Mouse (Mus musculus): Measurements from ENCODE around the gene Acox3. TPM values are rescaled to one million over a fixed set of nuclear protein-coding genes. Genes with fewer than 3 reads are reported as not detected.
A peak's percentile ranks its signal among the peaks of the same experiment; 100 is the strongest.

The Acox3 gene
- polyA plus RNA-seq, 1 experiment from 2014 or later = 11.4 TPM

DNA sequence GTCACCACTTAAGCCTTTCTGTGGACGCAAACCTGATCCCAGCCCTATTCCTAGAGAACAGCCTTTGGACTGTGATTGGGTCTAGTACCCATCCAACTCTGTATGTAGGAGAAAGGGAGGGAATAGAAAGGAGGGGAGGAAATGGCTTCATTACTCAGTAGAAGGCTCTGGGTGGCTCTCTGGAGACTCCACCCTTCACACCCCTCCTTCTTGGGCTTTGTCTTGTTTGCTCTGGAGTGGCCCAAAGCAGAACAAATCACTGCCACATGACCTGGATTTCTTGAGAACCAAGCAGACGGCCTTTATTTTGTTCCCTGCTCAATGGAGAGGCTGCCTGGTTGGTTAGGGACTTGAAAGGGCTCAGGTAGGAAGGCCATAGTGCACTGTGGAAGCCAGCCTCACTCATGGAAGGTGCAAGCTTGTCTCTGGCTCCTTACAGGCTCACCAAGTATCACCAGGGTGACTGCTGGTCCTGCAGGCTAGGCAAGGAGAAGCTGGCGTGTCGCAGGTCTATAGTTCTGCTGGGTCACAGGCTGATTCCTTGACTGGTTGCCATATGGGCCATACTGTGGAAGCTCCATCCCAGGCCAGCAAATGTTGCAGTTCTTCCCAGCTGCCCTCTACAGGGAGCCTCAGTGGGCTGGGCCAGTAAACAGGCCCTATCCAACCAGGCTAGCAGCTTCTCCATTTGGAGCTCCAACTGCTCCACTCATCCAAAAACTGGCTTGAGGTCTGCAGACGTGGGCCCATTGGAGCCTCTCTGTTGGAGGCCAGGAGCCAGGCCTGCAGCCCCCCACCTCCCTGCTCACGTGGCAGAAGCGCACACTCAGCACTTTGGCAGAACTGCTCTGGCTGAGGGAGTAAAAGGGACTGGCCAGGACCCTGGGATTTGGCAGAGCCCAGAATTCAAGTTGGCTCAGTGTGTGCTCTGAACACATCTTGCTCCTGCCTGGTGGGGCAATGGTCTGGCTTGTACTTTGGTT, 30.7 kb upstream of the Acox3 start:
- no peak overlapping the region for H3K4me2 ChIP-seq
- no peak overlapping the region for H3K4me3 ChIP-seq (ENCODE audit: low read depth, low read length)
- H3K4me1 ChIP-seq (ENCODE audit: control insufficient read depth, insufficient read depth, low read length) = no peaks in the 10 kb centered on the region
- WGBS (ENCODE audit: insufficient replicate concordance) = 32% methylated on average over 7 of the region's 7 CpGs
- no peaks in the 10 kb centered on the region for H3K36me3 ChIP-seq (ENCODE audit: control insufficient read depth, insufficient read depth, low read length)
- ATAC-seq (replicated peaks; ENCODE audit: insufficient number of reproducible peaks, low FRiP score, low TSS enrichment) = no peak
- H3K9me3 ChIP-seq (replicated peaks; ENCODE audit: control insufficient read depth, low read length) = no peaks in the 10 kb centered on the region
- H3K27me3 ChIP-seq (ENCODE audit: control insufficient read depth, insufficient read depth, low read length) = no peaks in the 10 kb centered on the region
- H3K27ac ChIP-seq (ENCODE audit: low read depth, low read length) = no peak overlapping the region
- no peak overlapping the region for H3K9ac ChIP-seq (ENCODE audit: low read depth, low read length)

DNA sequence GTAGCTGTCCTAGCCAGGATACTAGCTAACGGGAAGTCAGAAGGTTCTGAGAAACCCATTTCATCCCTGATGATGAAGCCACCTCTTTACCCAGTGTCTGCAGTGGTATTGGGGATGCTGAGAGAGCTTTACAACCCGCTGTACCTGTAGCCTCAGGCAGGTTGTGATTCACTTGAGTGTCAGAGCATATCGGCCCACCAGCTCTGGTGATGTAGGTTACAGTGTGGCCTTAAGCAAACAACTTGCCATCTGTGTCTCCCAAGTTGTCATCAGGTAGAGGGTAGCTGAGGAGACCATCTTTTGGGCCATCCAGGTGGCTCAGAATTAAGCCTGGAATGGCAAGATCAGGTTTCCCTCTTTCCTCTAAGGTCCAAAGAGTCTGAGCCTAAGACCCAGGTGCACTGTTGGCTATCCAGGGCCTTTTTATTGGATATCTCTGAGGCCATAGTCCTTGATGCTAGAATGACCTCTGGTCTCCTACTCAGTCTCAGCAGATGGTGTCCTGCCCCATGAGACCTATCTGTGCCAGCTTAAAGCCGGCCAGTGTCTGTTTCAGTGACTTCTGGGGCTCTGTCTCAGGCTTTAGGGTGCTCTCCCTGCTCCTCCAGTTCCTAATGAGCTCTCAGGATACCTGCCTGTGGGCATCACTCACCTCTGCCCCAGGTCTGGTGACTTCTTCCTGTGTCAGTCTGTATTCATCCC, 29.9 kb upstream of the Acox3 start:
- H3K27me3 ChIP-seq (ENCODE audit: control insufficient read depth, insufficient read depth, low read length) = no peaks in the 10 kb centered on the region
- no peaks in the 10 kb centered on the region for H3K9me3 ChIP-seq (replicated peaks; ENCODE audit: control insufficient read depth, low read length)
- H3K4me1 ChIP-seq (ENCODE audit: control insufficient read depth, insufficient read depth, low read length) = peaks cover 3% of the 10 kb centered on the region
- no peak overlapping the region for H3K9ac ChIP-seq (ENCODE audit: low read depth, low read length)
- no peak overlapping the region for H3K4me2 ChIP-seq
- no peak for ATAC-seq (replicated peaks; ENCODE audit: insufficient number of reproducible peaks, low FRiP score, low TSS enrichment)
- H3K36me3 ChIP-seq (ENCODE audit: control insufficient read depth, insufficient read depth, low read length) = no peaks in the 10 kb centered on the region
- 74% methylated on average over 4 of the region's 4 CpGs for WGBS (ENCODE audit: insufficient replicate concordance)
- H3K4me3 ChIP-seq (ENCODE audit: low read depth, low read length) = no peak overlapping the region
- no peak overlapping the region for H3K27ac ChIP-seq (ENCODE audit: low read depth, low read length)

DNA sequence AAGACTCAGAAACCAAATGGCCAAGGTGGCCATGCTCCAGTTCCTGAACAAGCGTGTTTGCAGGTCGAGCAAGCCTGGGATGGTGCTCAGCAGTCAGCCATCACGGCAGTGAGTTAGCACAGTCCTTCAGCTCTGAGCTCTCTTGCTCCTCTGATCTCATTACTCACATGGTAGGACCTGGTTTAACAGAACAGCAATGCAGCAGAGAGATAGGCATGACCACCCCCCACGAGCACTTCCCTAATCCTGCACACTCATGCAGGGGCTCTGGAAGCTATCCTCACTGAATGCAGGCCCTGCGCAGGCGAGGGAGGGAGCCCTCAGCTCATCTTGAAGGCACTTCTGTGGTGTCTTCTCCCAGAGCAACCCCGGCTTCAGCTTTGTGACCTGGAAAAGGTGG, 26.4 kb upstream of the Acox3 start:
- ATAC-seq (replicated peaks; ENCODE audit: insufficient number of reproducible peaks, low FRiP score, low TSS enrichment) = no peak
- H3K36me3 ChIP-seq (ENCODE audit: control insufficient read depth, insufficient read depth, low read length) = 0 out of 2 replicates have a peak, but pooled peaks cover 2% of the 10 kb centered on the region
- whole genome bisulfite sequencing (ENCODE audit: insufficient replicate concordance) = 80% methylated on average over 7 of the region's 7 CpGs
- H3K27ac ChIP-seq (ENCODE audit: low read depth, low read length) = no peak overlapping the region
- H3K9me3 ChIP-seq (replicated peaks; ENCODE audit: control insufficient read depth, low read length) = no peaks in the 10 kb centered on the region
- H3K4me1 ChIP-seq (ENCODE audit: control insufficient read depth, insufficient read depth, low read length) = peaks cover 24% of the 10 kb centered on the region
- H3K4me2 ChIP-seq = no peak overlapping the region
- H3K27me3 ChIP-seq (ENCODE audit: control insufficient read depth, insufficient read depth, low read length) = no peaks in the 10 kb centered on the region
- H3K4me3 ChIP-seq (ENCODE audit: low read depth, low read length) = no peak overlapping the region
- no peak overlapping the region for H3K9ac ChIP-seq (ENCODE audit: low read depth, low read length)

DNA sequence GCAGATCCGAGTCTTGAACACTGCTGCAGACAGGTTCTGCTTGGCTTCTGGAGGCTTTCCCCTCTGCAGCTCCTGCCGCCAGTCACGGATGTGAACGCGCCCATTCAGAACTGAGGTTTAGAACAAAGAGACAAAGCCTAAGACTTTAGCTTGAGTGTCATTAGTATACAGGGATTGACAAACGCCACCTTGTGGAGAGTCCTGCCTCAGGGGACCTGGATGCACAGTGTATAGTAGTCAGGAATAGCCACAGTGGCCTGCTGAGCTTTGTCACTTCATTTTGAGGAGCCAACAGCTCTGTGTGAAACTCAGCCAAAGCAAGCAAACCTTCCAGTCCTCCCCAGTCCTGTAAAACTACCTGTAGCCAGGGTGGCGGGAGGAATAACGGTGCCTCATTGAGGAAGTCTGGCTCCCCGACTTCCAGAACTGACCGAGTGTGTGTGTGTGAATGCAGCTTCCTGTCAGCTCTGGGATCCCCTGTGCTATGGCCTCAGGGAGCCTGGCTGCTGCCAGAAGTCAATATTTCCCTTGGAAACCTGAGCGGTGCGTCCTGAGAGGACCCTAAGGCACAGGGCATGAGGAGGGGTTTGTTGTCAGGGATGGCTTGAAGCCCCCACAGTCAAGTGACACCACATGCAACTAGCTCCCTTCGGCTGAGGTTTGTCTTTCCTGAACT, 24.8 kb upstream of the Acox3 start:
- H3K9ac ChIP-seq (ENCODE audit: low read depth, low read length) = peak overlapping the region; percentile 7; the same call in 1 of the 2 replicates
- 0 out of 2 replicates have a peak overlapping the region, but pooled peaks have one; percentile 25 for H3K27ac ChIP-seq (ENCODE audit: low read depth, low read length)
- no peaks in the 10 kb centered on the region for H3K9me3 ChIP-seq (replicated peaks; ENCODE audit: control insufficient read depth, low read length)
- H3K4me3 ChIP-seq (ENCODE audit: low read depth, low read length) = no peak overlapping the region
- no peak overlapping the region for H3K4me2 ChIP-seq
- no peaks in the 10 kb centered on the region for H3K27me3 ChIP-seq (ENCODE audit: control insufficient read depth, insufficient read depth, low read length)
- no peak for ATAC-seq (replicated peaks; ENCODE audit: insufficient number of reproducible peaks, low FRiP score, low TSS enrichment)
- WGBS (ENCODE audit: insufficient replicate concordance) = 73% methylated on average over 13 of the region's 13 CpGs
- peaks cover 9% of the 10 kb centered on the region; the same call in 1 of the 2 replicates for H3K36me3 ChIP-seq (ENCODE audit: control insufficient read depth, insufficient read depth, low read length)
- peaks cover 24% of the 10 kb centered on the region for H3K4me1 ChIP-seq (ENCODE audit: control insufficient read depth, insufficient read depth, low read length)

DNA sequence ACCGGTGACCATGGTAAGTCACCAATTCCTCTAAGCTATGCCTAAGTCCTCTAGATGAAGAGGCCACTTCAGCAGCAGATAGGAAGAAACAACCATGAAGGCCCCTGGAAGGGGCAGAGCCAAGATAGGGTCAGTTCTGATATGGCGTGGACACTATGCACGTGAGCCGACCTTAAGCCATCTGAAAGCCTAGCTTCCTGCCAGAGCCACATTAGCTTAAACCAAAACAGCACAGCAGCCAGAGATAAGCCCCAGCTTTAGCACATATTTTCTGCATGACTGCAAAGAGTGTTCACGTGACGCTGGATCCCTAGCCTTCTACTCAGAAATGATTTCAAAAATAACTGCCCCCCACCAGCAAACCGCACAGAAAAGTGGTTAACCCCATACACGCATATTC, 23.4 kb upstream of the Acox3 start:
- 36% methylated on average over 8 of the region's 8 CpGs for WGBS (ENCODE audit: insufficient replicate concordance)
- Histone ChIP-seq H3K4me1 (ENCODE audit: control insufficient read depth, insufficient read depth, low read length) (peaks cover 24% of the 10 kb centered on the region), H3K27ac (ENCODE audit: low read depth, low read length) (peak overlapping the region; percentile 85), H3K9ac (ENCODE audit: low read depth, low read length) (no peak overlapping the region), H3K9me3 (replicated peaks; ENCODE audit: control insufficient read depth, low read length) (no peaks in the 10 kb centered on the region), H3K36me3 (ENCODE audit: control insufficient read depth, insufficient read depth, low read length) (peaks cover 16% of the 10 kb centered on the region), H3K27me3 (ENCODE audit: control insufficient read depth, insufficient read depth, low read length) (no peaks in the 10 kb centered on the region), H3K4me2 (peak overlapping the region; percentile 31; the same call in 1 of the 2 replicates), H3K4me3 (ENCODE audit: low read depth, low read length) (no peak overlapping the region)
- ATAC-seq (replicated peaks; ENCODE audit: insufficient number of reproducible peaks, low FRiP score, low TSS enrichment) = peak; percentile 55; the same call in 1 of the 2 replicates

DNA sequence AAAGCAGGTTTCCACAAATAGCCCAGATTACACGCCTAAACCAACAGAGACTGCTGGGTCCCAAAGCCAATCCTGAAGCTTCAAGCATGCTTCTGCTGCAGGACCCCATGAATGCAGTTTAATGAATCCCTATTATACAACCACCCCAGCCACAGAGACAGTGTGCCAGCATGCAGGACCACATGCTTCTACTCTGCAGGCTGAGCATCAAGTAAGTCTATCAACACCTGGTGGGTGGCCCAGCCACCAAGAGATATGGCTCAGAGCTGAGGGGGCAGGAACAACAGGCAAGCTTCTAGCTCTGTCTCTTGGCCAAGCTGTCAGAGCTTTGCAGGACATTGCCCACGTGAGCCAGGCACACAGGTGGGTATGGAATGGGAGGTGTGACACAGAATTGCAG, 20.2 kb upstream of the Acox3 start:
- Histone ChIP-seq H3K9me3 (replicated peaks; ENCODE audit: control insufficient read depth, low read length) (no peaks in the 10 kb centered on the region), H3K27ac (ENCODE audit: low read depth, low read length) (no peak overlapping the region), H3K4me3 (ENCODE audit: low read depth, low read length) (no peak overlapping the region), H3K27me3 (ENCODE audit: control insufficient read depth, insufficient read depth, low read length) (no peaks in the 10 kb centered on the region), H3K36me3 (ENCODE audit: control insufficient read depth, insufficient read depth, low read length) (peaks cover 27% of the 10 kb centered on the region), H3K9ac (ENCODE audit: low read depth, low read length) (no peak overlapping the region), H3K4me2 (no peak overlapping the region), H3K4me1 (ENCODE audit: control insufficient read depth, insufficient read depth, low read length) (peaks cover 24% of the 10 kb centered on the region)
- 83% methylated on average over 2 of the region's 2 CpGs for WGBS (ENCODE audit: insufficient replicate concordance)
- ATAC-seq (replicated peaks; ENCODE audit: insufficient number of reproducible peaks, low FRiP score, low TSS enrichment) = no peak

DNA sequence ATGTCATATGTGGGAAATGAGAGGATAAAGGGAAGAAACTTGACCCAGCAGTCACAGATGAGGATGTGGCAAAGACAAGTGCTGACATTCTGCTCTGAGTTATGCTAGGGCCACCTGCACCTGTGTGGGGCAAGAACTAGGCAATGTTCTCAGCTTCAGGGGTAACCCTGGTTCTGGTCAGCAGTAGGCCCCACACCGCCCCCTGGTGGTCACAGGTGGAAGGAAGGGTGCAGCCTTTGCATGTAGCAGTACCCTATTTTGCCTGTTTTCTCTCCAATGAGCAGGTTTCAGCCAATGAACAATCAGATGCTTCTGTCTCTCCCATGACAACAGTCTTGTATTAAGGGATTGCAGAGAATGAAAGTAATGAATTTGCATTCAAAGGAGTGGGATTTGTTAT, 19.4 kb upstream of the Acox3 start:
- WGBS (ENCODE audit: insufficient replicate concordance) = 9% methylated on average over 1 of the region's 1 CpGs
- ATAC-seq (replicated peaks; ENCODE audit: insufficient number of reproducible peaks, low FRiP score, low TSS enrichment) = no peak
- no peak overlapping the region for H3K4me3 ChIP-seq (ENCODE audit: low read depth, low read length)
- H3K9ac ChIP-seq (ENCODE audit: low read depth, low read length) = no peak overlapping the region
- H3K27ac ChIP-seq (ENCODE audit: low read depth, low read length) = no peak overlapping the region
- H3K36me3 ChIP-seq (ENCODE audit: control insufficient read depth, insufficient read depth, low read length) = peaks cover 27% of the 10 kb centered on the region
- H3K4me1 ChIP-seq (ENCODE audit: control insufficient read depth, insufficient read depth, low read length) = peaks cover 16% of the 10 kb centered on the region
- no peak overlapping the region for H3K4me2 ChIP-seq
- H3K27me3 ChIP-seq (ENCODE audit: control insufficient read depth, insufficient read depth, low read length) = no peaks in the 10 kb centered on the region
- no peaks in the 10 kb centered on the region for H3K9me3 ChIP-seq (replicated peaks; ENCODE audit: control insufficient read depth, low read length)

DNA sequence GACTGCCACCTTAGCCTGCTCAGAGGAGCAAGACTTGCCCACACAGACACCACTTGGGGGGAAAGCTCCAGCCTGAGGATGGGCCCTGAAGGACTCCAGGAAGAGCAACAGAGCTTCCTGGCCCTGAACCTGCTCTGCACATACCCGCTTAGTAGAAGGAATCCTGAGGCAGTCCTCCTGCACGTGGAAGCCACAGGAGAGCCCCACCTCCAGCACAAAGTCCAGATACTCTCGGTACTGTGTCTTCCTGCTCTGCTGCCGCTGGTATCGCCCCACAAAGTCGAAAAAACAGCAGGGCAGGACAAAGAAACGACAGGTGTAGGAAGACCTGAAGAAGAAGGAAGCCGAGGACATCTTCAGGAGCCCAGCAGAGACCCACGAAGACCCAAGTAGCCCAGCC, 17.6 kb upstream of the Acox3 start:
- no peak overlapping the region for H3K4me2 ChIP-seq
- no peak overlapping the region for H3K9ac ChIP-seq (ENCODE audit: low read depth, low read length)
- no peak for ATAC-seq (replicated peaks; ENCODE audit: insufficient number of reproducible peaks, low FRiP score, low TSS enrichment)
- no peaks in the 10 kb centered on the region for H3K9me3 ChIP-seq (replicated peaks; ENCODE audit: control insufficient read depth, low read length)
- H3K27me3 ChIP-seq (ENCODE audit: control insufficient read depth, insufficient read depth, low read length) = no peaks in the 10 kb centered on the region
- no peaks in the 10 kb centered on the region for H3K4me1 ChIP-seq (ENCODE audit: control insufficient read depth, insufficient read depth, low read length)
- no peak overlapping the region for H3K4me3 ChIP-seq (ENCODE audit: low read depth, low read length)
- no peak overlapping the region for H3K27ac ChIP-seq (ENCODE audit: low read depth, low read length)
- WGBS (ENCODE audit: insufficient replicate concordance) = 84% methylated on average over 9 of the region's 9 CpGs
- peaks cover 31% of the 10 kb centered on the region for H3K36me3 ChIP-seq (ENCODE audit: control insufficient read depth, insufficient read depth, low read length)

Measured in heart, embryonic 11.5 days (tissue).